Mouse (Mus musculus) stomach, embryonic 14.5 days (tissue): ENCODE measurements around the gene Wdr47. TPM values are rescaled to one million over a fixed set of nuclear protein-coding genes. Genes with fewer than 3 reads are reported as not detected.

Source experiments
- ATAC-seq: fragments of 200-750 bp; cut with Nextera tagmentation; 2 replicates; pipeline ENCODE4 v1.8.0; 2017; ENCODE audit warnings: low read depth, moderate TSS enrichment; ENCODE audit not compliant: insufficient number of reproducible peaks, insufficient read depth, low FRiP score
- H3K27ac ChIP-seq: fragments of 300-500 bp; sonication (generic); 2 replicates; pipeline ENCODE4 v1.5.1; 2014; ENCODE audit warnings: mild to moderate bottlenecking, low read length, moderate library complexity, mixed read lengths
- H3K27me3 ChIP-seq: fragments of 300-500 bp; sonication (generic); 2 replicates; pipeline ENCODE4 v1.6.1; 2014; ENCODE audit warnings: low read length, control low read depth, mixed read lengths; ENCODE audit not compliant: control insufficient read depth, insufficient read depth
- H3K36me3 ChIP-seq: fragments of 300-500 bp; sonication (generic); 2 replicates; pipeline ENCODE4 v1.6.1; 2014; ENCODE audit warnings: mild to moderate bottlenecking, control low read depth, low read length, moderate library complexity, mixed read lengths; ENCODE audit not compliant: control insufficient read depth, insufficient read depth
- H3K4me1 ChIP-seq: fragments of 300-500 bp; sonication (generic); 2 replicates; pipeline ENCODE4 v1.6.1; 2014; ENCODE audit warnings: low read length, control low read depth, mixed read lengths; ENCODE audit not compliant: control insufficient read depth, insufficient read depth
- H3K4me2 ChIP-seq: fragments of 300-500 bp; sonication (generic); replicated peaks from 2 replicates; pipeline ENCODE4 v1.6.1; 2014; ENCODE audit warnings: low read depth, low read length, control low read depth
- H3K4me3 ChIP-seq: fragments of 300-500 bp; sonication (generic); 2 replicates; pipeline ENCODE4 v1.5.1; 2014; ENCODE audit warnings: low read depth, low read length, control low read depth
- H3K9ac ChIP-seq: fragments of 300-500 bp; sonication (generic); replicated peaks from 2 replicates; pipeline ENCODE4 v1.6.1; 2014; ENCODE audit warnings: low read depth, mild to moderate bottlenecking, control low read depth, low read length, moderate library complexity, mixed read lengths
- H3K9me3 ChIP-seq: fragments of 300-500 bp; sonication (generic); 2 replicates; pipeline ENCODE4 v1.6.1; 2016; ENCODE audit warnings: low read depth, low read length, control low read depth; ENCODE audit not compliant: control insufficient read depth
- WGBS: fragments of 180-500 bp; shearing (Covaris S2); extraction: QIAGEN DNeasy Blood & Tissue Kit; methylation state at CpG from one replicate; pipeline ENCODE4 v1.1.7; 2014; 5-methylcytosine and 5-hydroxymethylcytosine counted together
- polyA plus RNA-seq: library from polyadenylated mRNA; unstranded; fragments of >200 nt; fragmentation: Nextera tagmentation; extraction: Ambion mirVana; gene quantifications from 2 replicates; pipeline ENCODE4 v1.2.1, GENCODE M21; 2014

Wdr47 gene
- polyA plus RNA-seq, result 14.0 and 15.3 TPM in 2 replicates

GRCm38 (mm10) chr3:108590786-108591529 is at the start of gene Wdr47:
Wdr47 (plus strand) TSS chr3:108591279.
- peak within 1 kb of the TSS; percentile 71 for H3K27ac ChIP-seq
- H3K9ac ChIP-seq, result peak within 1 kb of the TSS; percentile 43
- H3K36me3 ChIP-seq, result no peaks in the 10 kb centered on the region
- peaks cover 7% of the 10 kb centered on the region; the same call in 1 of the 2 replicates for H3K4me1 ChIP-seq
- 5% methylated on average over 44 of the region's 44 CpGs for WGBS
- peak within 1 kb of the TSS; percentile 95 for H3K4me2 ChIP-seq
- no peaks in the 10 kb centered on the region for H3K9me3 ChIP-seq
- ATAC-seq, result peak; percentile 100
- H3K4me3 ChIP-seq, result peak within 1 kb of the TSS; percentile 55
- H3K27me3 ChIP-seq, result no peaks in the 10 kb centered on the region

- no peak for ATAC-seq
- Histone ChIP-seq H3K36me3 (no peaks in the 10 kb centered on the region), H3K4me2 (no peak overlapping the region), H3K27ac (no peak overlapping the region), H3K27me3 (no peaks in the 10 kb centered on the region), H3K4me3 (no peak overlapping the region), H3K4me1 (no peaks in the 10 kb centered on the region), H3K9me3 (no peaks in the 10 kb centered on the region), H3K9ac (no peak overlapping the region)
- WGBS, result 80% methylated on average over 11 of the region's 11 CpGs
Measured at GRCm38 (mm10) chr3:108542299-108542698, 48.8 kb upstream of the Wdr47 start.

GRCm38 (mm10) chr3:108554111-108554561 is 36.9 kb upstream of the Wdr47 start:
- peak; percentile 71 for ATAC-seq
- WGBS, result under 1% methylated on average over 42 of the region's 42 CpGs
- Histone ChIP-seq H3K9ac (peak overlapping the region; percentile 97), H3K36me3 (peaks cover 12% of the 10 kb centered on the region), H3K27me3 (no peaks in the 10 kb centered on the region), H3K27ac (peak overlapping the region; percentile 86), H3K4me2 (peak overlapping the region; percentile 68), H3K9me3 (no peaks in the 10 kb centered on the region), H3K4me3 (peak overlapping the region; percentile 79), H3K4me1 (no peaks in the 10 kb centered on the region; the same call in 1 of the 2 replicates)

GRCm38 (mm10) chr3:108554587-108555312 is 36.3 kb upstream of the Wdr47 start:
- Histone ChIP-seq H3K27ac (peak overlapping the region; percentile 86), H3K9ac (peak overlapping the region; percentile 97), H3K27me3 (no peaks in the 10 kb centered on the region), H3K4me1 (no peaks in the 10 kb centered on the region; the same call in 1 of the 2 replicates), H3K4me2 (peak overlapping the region; percentile 68), H3K36me3 (peaks cover 18% of the 10 kb centered on the region), H3K4me3 (peak overlapping the region; percentile 79), H3K9me3 (no peaks in the 10 kb centered on the region)
- peak; percentile 97 for ATAC-seq
- WGBS, result 18% methylated on average over 22 of the region's 22 CpGs

- Histone ChIP-seq H3K27ac (no peak overlapping the region), H3K36me3 (peaks cover 24% of the 10 kb centered on the region), H3K4me3 (no peak overlapping the region), H3K9me3 (no peaks in the 10 kb centered on the region), H3K4me1 (peaks cover 7% of the 10 kb centered on the region; the same call in 1 of the 2 replicates), H3K4me2 (no peak overlapping the region), H3K9ac (no peak overlapping the region), H3K27me3 (no peaks in the 10 kb centered on the region)
- no peak for ATAC-seq
- WGBS, result 94% methylated on average over 4 of the region's 4 CpGs
Measured at GRCm38 (mm10) chr3:108557888-108558287, 33.2 kb upstream of the Wdr47 start.

- H3K27me3 ChIP-seq, result no peaks in the 10 kb centered on the region
- no peaks in the 10 kb centered on the region for H3K9me3 ChIP-seq
- H3K27ac ChIP-seq, result peak within 1 kb of the TSS; percentile 86
- ATAC-seq, result peak; percentile 97
- H3K36me3 ChIP-seq, result peaks cover 24% of the 10 kb centered on the region
- peak within 1 kb of the TSS; percentile 57 for H3K9ac ChIP-seq
- H3K4me1 ChIP-seq, result peaks cover 7% of the 10 kb centered on the region; the same call in 1 of the 2 replicates
- H3K4me2 ChIP-seq, result peak within 1 kb of the TSS; percentile 76
- WGBS, result under 1% methylated on average over 45 of the region's 45 CpGs
- peak within 1 kb of the TSS; percentile 50 for H3K4me3 ChIP-seq
Measured at GRCm38 (mm10) chr3:108562133-108562730, 28.8 kb upstream of the Wdr47 start, which contains the start of gene Tmem167b. Tmem167b (minus strand) TSS chr3:108562466.

GRCm38 (mm10) chr3:108562777-108563271 is 28.3 kb upstream of the Wdr47 start:
- Histone ChIP-seq H3K27me3 (no peaks in the 10 kb centered on the region), H3K36me3 (peaks cover 24% of the 10 kb centered on the region), H3K4me2 (peak overlapping the region; percentile 76), H3K27ac (peak overlapping the region; percentile 86), H3K9me3 (no peaks in the 10 kb centered on the region), H3K4me3 (peak overlapping the region; percentile 50), H3K4me1 (peaks cover 7% of the 10 kb centered on the region; the same call in 1 of the 2 replicates), H3K9ac (peak overlapping the region; percentile 11; the same call in 1 of the 2 replicates)
- peak; percentile 50; the same call in 1 of the 2 replicates for ATAC-seq
- 8% methylated on average over 15 of the region's 15 CpGs for WGBS

GRCm38 (mm10) chr3:108563309-108563708 is 27.8 kb upstream of the Wdr47 start:
- Histone ChIP-seq H3K9me3 (no peaks in the 10 kb centered on the region), H3K9ac (0 out of 2 replicates have a peak overlapping the region, but pooled peaks have one; percentile 11), H3K27me3 (no peaks in the 10 kb centered on the region), H3K36me3 (peaks cover 19% of the 10 kb centered on the region; the same call in 1 of the 2 replicates), H3K4me2 (peak overlapping the region; percentile 76), H3K27ac (peak overlapping the region; percentile 86), H3K4me1 (peaks cover 7% of the 10 kb centered on the region; the same call in 1 of the 2 replicates), H3K4me3 (peak overlapping the region; percentile 50)
- WGBS, result 5% methylated on average over 4 of the region's 4 CpGs
- no peak for ATAC-seq
